Mouse (Mus musculus) adrenal gland, postnatal 14 days (tissue): ENCODE measurements around the gene Oxct1. TPM values are rescaled to one million over a fixed set of nuclear protein-coding genes. Genes with fewer than 3 reads are reported as not detected.
A peak's percentile ranks its signal among the peaks of the same experiment; 100 is the strongest.

Experiments used
- DNase-seq: peaks from one replicate; pipeline ENCODE4 v3.0.0; 2021; ENCODE audit warnings: mixed read lengths
- long read RNA-seq, 2 experiments: library from polyadenylated mRNA; stranded (forward); transcript quantifications; one replicate each; pipeline ENCODE4 v2.0.0; 2021
- total RNA-seq: library from RNA; stranded (reverse); gene quantifications from 2 replicates; pipeline ENCODE4 v1.2.3, GENCODE M21; 2021

Gene Oxct1
- 162 and 172 TPM in 2 replicates for total RNA-seq
- long read RNA-seq, experiment 1, transcript Oxct1-201 (17 exons, 3,527 nt), result major isoform, 146 of 176 reads
- long read RNA-seq, experiment 1, partial matches to known transcripts, result 19 of 176 reads
- long read RNA-seq, experiment 1, other reads (novel, unspliced or antisense), result 10 of 176 reads
- long read RNA-seq, experiment 2, transcript Oxct1-201 (17 exons, 3,527 nt), result major isoform, 91 of 117 reads
- long read RNA-seq, experiment 2, partial matches to known transcripts, result 21 of 117 reads
- long read RNA-seq, experiment 2, other reads (novel, unspliced or antisense), result 4 of 117 reads

GRCm38 (mm10) chr15:4026231-4026773, at the start of gene Oxct1:
Oxct1 (plus strand) TSS chr15:4026383.
- peak; percentile 92 for DNase-seq

DNA sequence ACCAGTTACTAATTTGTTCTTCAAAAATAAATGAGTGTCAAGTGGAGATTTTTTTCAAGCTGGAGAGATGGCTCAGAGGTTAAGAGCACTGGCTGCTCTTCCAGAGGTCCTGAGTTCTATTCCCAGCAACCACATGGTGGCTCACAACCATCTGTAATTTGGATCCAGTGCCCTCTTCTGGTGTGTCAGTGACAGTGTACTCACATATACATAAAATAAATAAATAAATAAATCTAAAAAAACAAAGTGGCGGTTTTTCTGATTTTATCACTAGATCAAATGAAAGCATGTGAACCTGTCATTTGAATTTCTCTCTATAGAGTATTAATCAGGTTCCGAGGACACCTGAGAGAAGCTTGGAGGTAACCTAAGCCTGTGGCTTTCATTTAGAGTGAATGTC, 47.9 kb upstream of the Oxct1 start:
- DNase-seq, result no peak

GRCm38 (mm10) chr15:3979061-3979848, 46.9 kb upstream of the Oxct1 start, which contains the start of gene Fbxo4:
Fbxo4 (minus strand) TSS chr15:3979573.
- peak; percentile 94 for DNase-seq

- no peak for DNase-seq
Observed at GRCm38 (mm10) chr15:3979871-3980270, 46.3 kb upstream of the Oxct1 start.

DNA sequence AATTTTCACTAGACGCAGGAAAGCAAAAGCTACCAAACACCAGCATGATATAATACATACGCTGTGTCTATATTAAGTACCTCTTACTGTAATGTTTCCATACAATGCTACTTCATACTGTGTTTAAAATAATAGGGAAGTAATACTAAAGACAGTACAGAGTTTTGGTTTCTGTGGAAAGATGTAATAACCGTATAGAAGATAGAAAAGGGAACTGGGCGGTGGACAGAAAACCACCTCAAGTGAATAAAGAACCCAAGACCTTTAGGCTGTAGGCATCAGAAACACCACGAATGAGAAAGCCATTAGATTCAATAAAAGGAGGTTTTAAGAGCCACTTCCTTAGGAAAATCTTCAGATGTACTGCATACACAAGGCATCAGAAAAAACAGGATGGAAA, 43.5 kb upstream of the Oxct1 start:
- no peak for DNase-seq

GRCm38 (mm10) chr15:3984876-3985275, 41.3 kb upstream of the Oxct1 start:
- DNase-seq, result peak; percentile 45

DNA sequence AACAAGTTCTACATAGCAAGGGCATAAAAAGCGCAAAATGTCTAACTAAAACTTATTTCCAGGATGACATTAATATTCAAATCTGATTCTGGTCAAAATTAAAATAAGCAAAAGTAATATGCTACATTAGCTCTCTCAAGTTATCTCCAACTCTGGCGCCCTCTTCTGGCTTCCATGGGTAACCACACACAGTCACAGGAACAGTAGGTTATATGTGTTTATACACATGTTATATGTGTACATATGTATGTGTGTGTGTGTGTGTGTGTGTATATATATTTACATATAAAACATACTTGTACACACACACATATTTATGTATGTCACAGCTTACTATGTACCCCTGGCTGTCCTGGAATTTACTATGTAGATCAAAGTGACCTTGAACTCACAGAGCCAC, 38.2 kb upstream of the Oxct1 start:
- peak; percentile 74 for DNase-seq

- no peak for DNase-seq
Observed at GRCm38 (mm10) chr15:3994852-3995447, 31.2 kb upstream of the Oxct1 start.

- DNase-seq, result peak; percentile 99
Observed at GRCm38 (mm10) chr15:3995448-3996266, 30.5 kb upstream of the Oxct1 start, which contains the start of gene AW549877. AW549877 (minus strand) TSS chr15:3995744.

DNA sequence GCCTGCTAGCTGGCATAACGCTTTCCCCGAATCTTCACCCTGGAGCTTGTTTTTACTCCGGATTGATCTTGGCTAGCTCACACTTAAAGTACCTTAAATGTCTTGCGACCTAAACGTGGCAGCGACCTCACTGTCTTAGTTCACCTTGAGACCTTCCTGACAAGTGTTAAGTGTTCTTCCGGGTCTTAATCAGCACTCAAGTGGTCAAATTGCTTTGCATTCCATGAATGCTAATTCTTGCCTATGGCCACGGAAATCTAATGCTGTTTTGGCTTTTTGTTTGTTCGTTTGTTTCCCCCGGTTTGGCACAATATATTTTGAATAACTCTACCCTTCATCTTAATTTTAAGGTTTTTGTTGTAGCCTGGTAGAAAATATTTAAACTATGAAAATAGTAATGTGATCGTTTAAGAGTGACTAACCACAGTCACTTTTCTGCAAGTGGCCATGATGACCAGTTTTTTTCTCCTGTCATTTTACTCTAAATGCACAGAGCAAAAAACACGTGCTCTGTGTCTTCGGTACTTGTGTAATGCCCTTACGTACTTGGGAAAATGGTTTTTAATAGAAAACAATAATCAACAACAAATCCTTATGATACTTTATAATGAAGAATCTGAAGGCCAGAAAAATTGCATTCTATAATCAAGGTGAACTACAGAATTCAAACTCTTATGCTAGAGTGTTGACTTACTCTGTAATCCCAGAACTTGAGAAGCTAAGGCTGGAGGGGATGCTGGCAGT, 29.7 kb upstream of the Oxct1 start:
- DNase-seq, result no peak

- peak; percentile 26 for DNase-seq
Observed at GRCm38 (mm10) chr15:3999144-3999543, 27.0 kb upstream of the Oxct1 start.

DNA sequence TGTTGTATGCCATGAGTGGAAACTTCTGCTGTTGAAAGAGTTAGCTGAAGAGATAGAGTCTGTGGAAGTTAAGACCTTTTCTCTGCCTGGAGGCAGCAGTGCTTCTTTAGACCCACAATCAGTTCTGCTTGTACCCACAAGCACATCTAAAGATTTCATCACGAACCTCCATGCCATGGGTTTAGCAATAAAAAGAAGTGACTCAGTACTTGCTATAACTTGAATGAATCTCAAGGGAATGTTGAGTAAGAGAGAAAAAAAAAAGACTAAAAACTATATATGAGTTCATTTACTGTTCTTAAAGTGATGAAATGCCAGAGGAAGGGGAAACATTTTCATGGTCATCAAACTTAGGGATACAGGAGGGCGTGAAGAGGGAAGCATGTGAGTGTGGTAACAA, 25.6 kb upstream of the Oxct1 start:
- DNase-seq, result no peak

- no peak for DNase-seq
Observed at GRCm38 (mm10) chr15:4013873-4014272, 12.3 kb upstream of the Oxct1 start.

DNA sequence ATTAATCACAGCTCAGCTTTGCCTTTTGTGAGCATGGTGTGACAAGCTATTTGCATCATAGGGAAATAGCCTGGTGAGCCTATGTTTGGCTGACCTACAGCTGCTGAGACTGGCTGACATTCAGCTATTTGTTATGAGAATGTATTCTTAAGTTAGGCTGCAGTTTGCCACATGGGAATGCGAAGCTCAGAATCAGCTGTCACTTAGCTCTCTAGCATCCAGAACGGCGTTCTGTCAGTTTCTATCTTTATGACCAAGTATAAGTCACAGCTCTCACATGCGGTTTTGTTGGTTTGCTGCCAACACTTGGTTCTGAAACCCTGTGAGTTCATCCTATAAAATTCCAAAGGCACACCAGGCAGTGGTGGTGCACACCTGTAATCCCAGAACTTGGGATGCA, 5.5 kb upstream of the Oxct1 start:
- DNase-seq, result no peak

- DNase-seq, result no peak
Observed at GRCm38 (mm10) chr15:4023747-4024146, 2.4 kb upstream of the Oxct1 start.

- DNase-seq, result no peak
Observed at GRCm38 (mm10) chr15:4024726-4025507, 1.3 kb upstream of the Oxct1 start.

DNA sequence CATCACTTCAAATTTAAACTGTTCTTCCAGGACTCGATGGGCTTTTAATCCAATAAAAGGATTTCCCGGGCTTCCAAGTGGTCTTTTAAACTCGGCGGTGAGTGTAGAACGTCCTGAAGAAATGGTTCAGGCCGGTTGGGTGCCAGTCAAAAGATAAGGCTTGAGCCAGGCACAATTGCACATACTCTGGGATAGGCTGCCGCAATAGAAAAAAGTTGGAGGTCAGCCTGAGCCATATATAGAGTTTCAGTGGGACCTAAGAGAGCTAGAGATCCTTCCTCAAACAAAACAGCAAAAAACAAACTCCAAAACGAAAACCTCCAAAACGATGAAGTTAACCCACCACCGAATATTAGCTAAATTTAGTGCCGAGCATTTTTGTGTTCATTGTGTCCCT, 677 bp upstream of the Oxct1 start:
- peak; percentile 18 for DNase-seq

GRCm38 (mm10) chr15:4026831-4027584, 825 bp downstream of the Oxct1 start:
- DNase-seq, result peak; percentile 88

GRCm38 (mm10) chr15:4027671-4028410, 1.7 kb downstream of the Oxct1 start:
- no peak for DNase-seq
